Mouse (Mus musculus) liver, postnatal 0 days (tissue): Measurements from ENCODE around the gene Nup98. TPM values are rescaled to one million over a fixed set of nuclear protein-coding genes. Genes with fewer than 3 reads are reported as not detected.
A peak's percentile ranks its signal among the peaks of the same experiment; 100 is the strongest.

ENCODE experiments used
- ATAC-seq: fragments of 200-750 bp; cut with Nextera tagmentation; 2 replicates; pipeline ENCODE4 v1.8.0; 2017; ENCODE audit warnings: mild to moderate bottlenecking, moderate library complexity
- DNase-seq: peaks from one replicate; pipeline ENCODE4 v3.0.0-alpha.2; 2016
- H3K27ac ChIP-seq: fragments of 300-500 bp; sonication (generic); 2 replicates; pipeline ENCODE4 v1.5.1; 2014; ENCODE audit warnings: antibody characterized with exemption, moderate library complexity, mild to moderate bottlenecking, low read depth
- H3K27me3 ChIP-seq: fragments of 300-500 bp; sonication (generic); 2 replicates; pipeline ENCODE4 v1.6.1; 2014; ENCODE audit warnings: low read length, control low read depth, mixed read lengths; ENCODE audit not compliant: insufficient read depth
- H3K36me3 ChIP-seq: fragments of 300-500 bp; sonication (generic); replicated peaks from 2 replicates; pipeline ENCODE4 v1.6.1; 2014; ENCODE audit warnings: mild to moderate bottlenecking, control low read depth, low read length, moderate library complexity, mixed read lengths; ENCODE audit not compliant: insufficient read depth
- H3K4me1 ChIP-seq: fragments of 300-500 bp; sonication (generic); 2 replicates; pipeline ENCODE4 v1.6.1; 2014; ENCODE audit warnings: antibody characterized with exemption, mild to moderate bottlenecking, control low read depth; ENCODE audit not compliant: insufficient read depth
- H3K4me2 ChIP-seq: fragments of 300-500 bp; sonication (generic); 2 replicates; pipeline ENCODE4 v1.6.1; 2014; ENCODE audit warnings: low read depth, mild to moderate bottlenecking, low read length, moderate library complexity, mixed read lengths
- H3K4me3 ChIP-seq: fragments of 300-500 bp; sonication (generic); 2 replicates; pipeline ENCODE4 v1.5.1; 2014; ENCODE audit warnings: low read depth, low read length
- H3K9ac ChIP-seq: fragments of 300-500 bp; sonication (generic); replicated peaks from 2 replicates; pipeline ENCODE4 v1.6.1; 2014; ENCODE audit warnings: mild to moderate bottlenecking, moderate library complexity
- H3K9me3 ChIP-seq: fragments of 300-500 bp; sonication (generic); 2 replicates; pipeline ENCODE4 v1.6.1; 2016; ENCODE audit warnings: mild to moderate bottlenecking, control low read depth, low read length, mixed read lengths
- CTCF ChIP-seq: sonication (generic); IDR thresholded peaks from 2 replicates; pipeline ENCODE4 v1.5.1; 2016; ENCODE audit warnings: antibody characterized with exemption, low read depth
- EP300 ChIP-seq: IDR thresholded peaks from 2 replicates; pipeline ENCODE4 v1.6.1; 2016; ENCODE audit warnings: antibody characterized with exemption, low read depth, mild to moderate bottlenecking
- WGBS: fragments of 180-500 bp; shearing (Covaris S2); extraction: QIAGEN DNeasy Blood & Tissue Kit; methylation state at CpG from one replicate; pipeline ENCODE4 v1.1.7; 2014; ENCODE audit not compliant: insufficient replicate concordance; 5-methylcytosine and 5-hydroxymethylcytosine counted together
- polyA plus RNA-seq: library from polyadenylated mRNA; unstranded; fragments of >200 nt; fragmentation: Nextera tagmentation; extraction: Ambion mirVana; gene quantifications from 2 replicates; pipeline ENCODE4 v1.2.1, GENCODE M21; 2015

Nup98 gene
- 7.0 and 8.6 TPM in 2 replicates for polyA plus RNA-seq

DNA sequence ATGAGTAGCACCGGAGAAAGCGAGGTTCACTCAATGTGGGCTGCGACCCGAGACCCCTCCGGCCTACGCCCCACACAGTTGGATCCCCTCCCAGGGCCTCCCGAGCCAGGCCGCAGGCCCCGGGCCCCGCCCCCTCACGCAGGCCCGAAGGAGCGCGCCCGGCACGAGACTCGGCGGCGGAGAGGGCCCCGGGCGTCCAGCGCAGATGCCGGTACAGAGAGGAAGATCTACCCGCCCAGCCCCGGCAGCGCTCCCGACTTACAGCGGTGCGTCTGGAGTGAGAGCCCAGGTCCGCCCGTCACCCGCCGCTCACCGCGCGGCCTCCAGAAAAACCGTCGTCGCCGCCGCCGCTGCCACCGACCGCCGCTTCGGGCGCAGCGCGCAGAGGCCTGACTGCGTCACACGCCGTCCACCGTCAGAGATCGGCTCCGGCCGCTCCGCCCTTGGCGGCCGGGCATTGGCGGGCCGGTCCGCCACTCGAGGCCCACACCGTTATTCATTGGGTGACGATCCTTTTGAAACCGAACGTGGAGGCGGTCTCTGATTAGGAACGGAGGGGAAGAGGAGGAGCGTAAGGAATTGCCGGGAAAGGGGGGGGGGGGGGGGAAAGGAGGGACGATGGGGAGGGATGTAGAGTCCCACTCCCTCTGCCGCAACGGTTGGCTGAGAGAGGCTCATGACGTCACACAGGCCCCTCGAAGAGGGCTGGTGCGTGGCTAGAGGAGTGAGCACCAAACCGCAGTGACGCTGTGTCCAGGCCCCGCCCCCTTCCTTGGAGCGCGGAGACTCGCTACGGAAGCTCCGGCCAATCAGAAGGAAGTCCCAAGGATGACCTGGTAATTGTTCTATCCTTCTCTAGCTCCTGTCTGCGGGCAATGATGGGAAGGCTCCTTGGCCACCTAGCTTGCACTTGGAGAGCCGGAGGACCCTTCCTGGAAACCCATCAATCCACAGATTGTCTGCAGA lies at the start of gene Nup98, which contains the start of gene Pgap2:
Gene Nup98 (minus strand): TSS at position 421 of the 966 bp plus-strand sequence.
Gene Pgap2 (plus strand): TSS at position 453 of the 966 bp plus-strand sequence.
- WGBS: 0% methylated on average over 58 of the region's 87 CpGs
- TF ChIP-seq CTCF (peak; percentile 16), EP300 (no peak)
- peaks cover 27% of the 10 kb centered on the region for H3K4me1 ChIP-seq

DNA sequence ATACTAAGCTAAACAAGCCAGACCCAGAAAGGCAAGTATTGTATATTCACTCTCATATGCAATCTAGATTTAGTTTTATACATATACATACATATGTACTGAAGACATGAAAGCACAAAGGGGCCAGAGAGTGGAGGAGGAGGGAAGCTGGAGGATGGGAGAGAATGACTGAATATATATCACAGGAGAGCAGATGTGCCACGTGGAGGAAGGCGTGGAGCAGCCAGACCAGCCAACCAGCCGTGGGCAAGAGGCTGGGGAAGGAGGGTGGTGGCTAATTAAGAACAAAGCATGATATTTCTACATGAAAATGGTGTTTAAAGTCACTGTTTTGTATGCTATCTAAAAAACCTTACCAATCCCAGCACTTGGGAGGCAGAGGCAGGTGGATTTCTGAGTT lies 48.8 kb upstream of the Nup98 start:
- TF ChIP-seq CTCF (no peak), EP300 (no peak)

More for the DNA sequence above, at the start of gene Nup98, which contains the start of gene Pgap2:
- Histone ChIP-seq H3K27me3 (no peaks in the 10 kb centered on the region), H3K9ac (peak within 1 kb of the TSS; percentile 94), H3K27ac (peak within 1 kb of the TSS; percentile 98), H3K36me3 (no peaks in the 10 kb centered on the region), H3K9me3 (no peaks in the 10 kb centered on the region), H3K4me2 (peak within 1 kb of the TSS; percentile 95), H3K4me3 (peak within 1 kb of the TSS; percentile 96)
- peak; percentile 98 for ATAC-seq
- peak; percentile 98 for DNase-seq

DNA sequence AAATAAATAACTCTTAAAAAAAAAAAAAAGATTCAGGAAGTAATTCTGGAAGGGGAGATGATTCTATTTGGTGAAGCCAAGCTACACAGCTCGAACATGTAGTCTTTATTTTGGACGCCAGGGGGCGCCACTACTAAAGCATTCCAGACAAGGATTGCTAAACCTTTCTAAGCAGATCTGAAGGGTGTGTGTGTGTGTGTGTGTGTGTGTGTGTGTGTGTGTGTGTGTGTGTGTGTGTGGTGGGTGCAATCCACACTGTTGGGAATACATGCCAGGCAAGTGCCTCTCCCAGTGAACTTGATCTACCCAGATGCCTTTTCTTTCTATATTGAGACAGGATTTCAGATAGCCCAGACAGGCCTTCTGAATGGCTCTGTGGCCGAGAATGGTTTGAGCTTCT lies 48.2 kb upstream of the Nup98 start:
- TF ChIP-seq EP300: no peak
- peak; percentile 91 for TF ChIP-seq CTCF
- peak; percentile 89 for DNase-seq
- Histone ChIP-seq H3K4me1 (peaks cover 4% of the 10 kb centered on the region; the same call in 1 of the 2 replicates), H3K27me3 (no peaks in the 10 kb centered on the region), H3K27ac (no peak overlapping the region), H3K36me3 (no peaks in the 10 kb centered on the region), H3K9me3 (no peaks in the 10 kb centered on the region), H3K4me2 (no peak overlapping the region), H3K4me3 (no peak overlapping the region), H3K9ac (no peak overlapping the region)
- 17% methylated on average over 4 of the region's 4 CpGs for whole genome bisulfite sequencing
- ATAC-seq: peak; percentile 80

More for the DNA sequence above, 48.8 kb upstream of the Nup98 start:
- Histone ChIP-seq H3K4me2 (no peak overlapping the region), H3K36me3 (no peaks in the 10 kb centered on the region), H3K4me1 (0 out of 2 replicates have a peak, but pooled peaks cover 4% of the 10 kb centered on the region), H3K27me3 (no peaks in the 10 kb centered on the region), H3K9me3 (no peaks in the 10 kb centered on the region), H3K27ac (no peak overlapping the region), H3K9ac (no peak overlapping the region), H3K4me3 (no peak overlapping the region)
- ATAC-seq (no peak), DNase-seq (no peak)
- 53% methylated on average over 3 of the region's 3 CpGs for WGBS

DNA sequence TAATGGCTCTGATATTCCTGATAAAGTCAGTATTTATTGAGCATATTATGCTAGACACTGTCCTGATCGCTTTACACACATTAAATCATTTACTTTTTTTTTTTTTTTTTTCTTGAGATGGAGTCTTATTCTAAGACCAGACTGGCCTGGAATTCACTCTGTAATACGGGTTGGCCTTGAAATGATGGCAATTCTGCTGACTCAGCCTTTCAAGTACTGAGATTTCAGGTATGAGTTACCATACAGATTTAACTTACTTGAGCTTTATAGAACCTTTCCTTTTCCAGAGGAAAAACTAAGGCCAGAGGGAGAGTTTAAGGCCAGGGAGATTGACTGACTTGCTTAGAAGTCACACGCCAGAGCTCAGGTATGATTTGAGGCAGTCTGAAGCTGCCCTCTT lies 46.7 kb upstream of the Nup98 start:
- WGBS: 84% methylated on average over 3 of the region's 3 CpGs

DNA sequence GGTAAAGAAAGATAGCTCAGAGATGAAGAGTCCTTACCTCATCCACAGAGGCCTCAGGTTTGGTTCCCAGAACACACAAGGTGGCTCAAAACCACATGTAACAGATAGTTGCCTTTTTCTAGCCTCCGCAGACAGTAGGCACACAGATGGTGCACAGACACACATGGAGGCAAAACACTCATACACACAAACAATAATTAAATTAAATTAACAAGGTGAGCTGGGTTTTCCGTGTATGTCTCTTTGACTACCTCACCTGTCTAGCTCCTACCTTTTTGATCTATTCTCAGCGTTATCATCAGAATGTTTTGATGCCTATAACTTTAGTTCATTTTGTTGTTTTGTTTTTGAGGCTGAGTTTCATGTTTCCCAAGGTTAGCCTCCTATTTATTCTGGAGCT lies 46.0 kb upstream of the Nup98 start, which contains the start of gene Rhog:
Gene Rhog (minus strand): TSS at position 101 of the 400 bp plus-strand sequence.
- Histone ChIP-seq H3K4me3 (no peak within 1 kb of the TSS), H3K4me1 (peaks cover 6% of the 10 kb centered on the region; the same call in 1 of the 2 replicates), H3K36me3 (no peaks in the 10 kb centered on the region), H3K27ac (no peak within 1 kb of the TSS), H3K27me3 (no peaks in the 10 kb centered on the region), H3K4me2 (no peak within 1 kb of the TSS), H3K9me3 (no peaks in the 10 kb centered on the region), H3K9ac (no peak within 1 kb of the TSS)
- no peak for DNase-seq
- ATAC-seq: no peak
- TF ChIP-seq EP300 (no peak), CTCF (no peak)
- WGBS: 72% methylated on average over 3 of the region's 3 CpGs

More for the DNA sequence above, 46.7 kb upstream of the Nup98 start:
- no peak for TF ChIP-seq EP300
- TF ChIP-seq CTCF: no peak
- no peaks in the 10 kb centered on the region for H3K27me3 ChIP-seq
- DNase-seq (no peak), ATAC-seq (no peak)
- no peak overlapping the region for H3K4me3 ChIP-seq
- no peaks in the 10 kb centered on the region for H3K9me3 ChIP-seq
- no peak overlapping the region for H3K9ac ChIP-seq
- H3K27ac ChIP-seq: no peak overlapping the region
- peaks cover 4% of the 10 kb centered on the region; the same call in 1 of the 2 replicates for H3K4me1 ChIP-seq
- no peak overlapping the region for H3K4me2 ChIP-seq
- no peaks in the 10 kb centered on the region for H3K36me3 ChIP-seq

DNA sequence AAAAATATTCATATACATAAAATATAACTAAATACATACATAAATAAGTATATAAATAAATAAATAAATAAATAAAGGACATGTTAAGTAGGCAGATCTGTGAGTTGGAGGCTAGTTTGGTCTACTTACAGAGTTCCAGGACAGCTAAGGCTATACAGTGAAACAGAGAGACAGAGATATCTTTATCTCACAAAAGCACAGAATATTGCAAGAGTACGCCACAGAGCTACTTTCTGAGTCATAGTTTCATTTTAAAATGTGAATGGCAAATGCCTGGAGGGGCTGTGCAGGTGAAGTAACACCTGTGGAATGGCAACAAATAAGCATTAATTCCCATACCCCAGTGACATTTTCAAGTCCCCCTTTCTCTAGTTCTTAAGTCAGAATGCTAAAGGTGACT lies 43.7 kb upstream of the Nup98 start:
- H3K9me3 ChIP-seq: no peaks in the 10 kb centered on the region
- peaks cover 11% of the 10 kb centered on the region for H3K4me1 ChIP-seq
- H3K27me3 ChIP-seq: no peaks in the 10 kb centered on the region
- 61% methylated on average over 1 of the region's 1 CpGs for WGBS
- no peak overlapping the region for H3K9ac ChIP-seq
- no peak for DNase-seq
- no peaks in the 10 kb centered on the region for H3K36me3 ChIP-seq
- peak overlapping the region; percentile 30; the same call in 1 of the 2 replicates for H3K4me2 ChIP-seq
- H3K4me3 ChIP-seq: no peak overlapping the region
- H3K27ac ChIP-seq: no peak overlapping the region
- no peak for ATAC-seq
- TF ChIP-seq EP300: no peak
- no peak for TF ChIP-seq CTCF
